Comparison of ENCODE assay signal across 16 mouse cellular contexts in the genomic region with DNA sequence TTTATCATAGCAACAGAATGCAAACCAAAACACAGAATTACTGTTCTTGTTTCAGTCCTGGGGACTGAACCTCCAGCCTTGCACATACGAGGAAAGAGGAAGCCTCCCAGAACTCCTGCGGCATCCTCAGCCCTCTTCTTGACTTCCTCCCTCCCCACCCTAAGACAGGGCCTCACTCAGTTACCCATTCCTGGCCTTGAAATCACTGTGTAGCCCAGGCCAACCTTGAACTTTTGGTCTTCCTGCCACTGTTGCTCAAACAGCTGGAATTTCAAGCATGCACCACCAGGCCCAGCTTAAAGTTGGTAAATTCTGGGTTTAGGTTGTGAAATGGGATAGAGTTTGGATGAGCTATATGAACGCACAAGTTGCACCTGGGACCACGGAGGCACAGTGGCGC.
"Had no signal": no experiment of that assay in that cellular context is flagged by ENCODE, and none has a peak within 500 bp of the region (broad histone marks: within the 10 kb centered on the region; RNA-seq: fewer than 3 reads in every experiment).

No protein-coding gene starts in this region.

- H3K4me3 ChIP-seq: limb, embryonic 15.5 days; liver, embryonic 13.5 days; megakaryocyte, embryonic 14.5 days; midbrain, embryonic 15.5 days; neural tube, embryonic 13.5 days had no signal

- H3K9me3 ChIP-seq: limb, embryonic 15.5 days; liver, embryonic 13.5 days; midbrain, embryonic 15.5 days; neural tube, embryonic 13.5 days had no signal

- H3K36me3 ChIP-seq: limb, embryonic 15.5 days; liver, embryonic 13.5 days; midbrain, embryonic 15.5 days; neural tube, embryonic 13.5 days had no signal

- H3K27ac ChIP-seq: kidney, postnatal 0 days; limb, embryonic 15.5 days; liver, embryonic 13.5 days; midbrain, embryonic 15.5 days; neural tube, embryonic 13.5 days had no signal

- ATAC-seq: midbrain, embryonic 15.5 days had no signal

- H3K27me3 ChIP-seq: limb, embryonic 15.5 days; liver, embryonic 13.5 days; midbrain, embryonic 15.5 days; neural tube, embryonic 13.5 days had no signal

- H3K4me2 ChIP-seq: limb, embryonic 15.5 days; liver, embryonic 13.5 days; midbrain, embryonic 11.5 days; midbrain, embryonic 15.5 days; neural tube, embryonic 13.5 days had no signal

- H3K4me1 ChIP-seq: limb, embryonic 15.5 days; midbrain, embryonic 15.5 days; neural tube, embryonic 13.5 days had no signal

- DNase-seq: kidney, adult 8-10 months; kidney, postnatal 36 days; layer of hippocampus, adult 9-11 months; layer of hippocampus, postnatal 36 days; liver, embryonic 13.5 days; lung, adult 18-20 months; lung, postnatal 36 days; retina, postnatal 1 day; right cerebral cortex, postnatal 4 days; thymus, postnatal 4 days had no signal

- H3K9ac ChIP-seq: limb, embryonic 15.5 days; liver, embryonic 13.5 days; midbrain, embryonic 15.5 days; neural tube, embryonic 13.5 days had no signal
